Mouse (Mus musculus): ENCODE data around the gene Fdxr.

Fdxr gene

DNA sequence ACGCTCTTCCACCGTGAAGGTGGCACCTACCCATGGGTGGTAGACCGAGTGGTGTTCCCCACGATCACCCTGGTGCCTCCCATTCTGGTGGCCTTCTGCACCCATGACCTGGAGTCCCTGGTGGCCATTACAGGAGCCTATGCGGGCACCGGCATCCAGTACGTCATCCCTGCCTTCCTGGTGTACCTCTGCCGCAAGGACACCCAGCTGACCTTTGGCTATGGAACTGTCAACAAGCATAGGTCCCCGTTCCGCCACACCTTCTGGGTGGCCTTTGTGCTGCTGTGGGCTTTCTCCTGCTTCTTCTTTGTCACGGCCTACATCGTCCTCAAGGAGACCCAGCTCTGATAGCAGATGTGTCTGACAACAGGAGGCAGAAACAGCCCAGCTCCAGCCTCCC is 33.1 kb downstream of the Fdxr start:
- DNase-seq (ENCODE audit: extremely low spot score, low read depth, low spot score) = no peak

DNA sequence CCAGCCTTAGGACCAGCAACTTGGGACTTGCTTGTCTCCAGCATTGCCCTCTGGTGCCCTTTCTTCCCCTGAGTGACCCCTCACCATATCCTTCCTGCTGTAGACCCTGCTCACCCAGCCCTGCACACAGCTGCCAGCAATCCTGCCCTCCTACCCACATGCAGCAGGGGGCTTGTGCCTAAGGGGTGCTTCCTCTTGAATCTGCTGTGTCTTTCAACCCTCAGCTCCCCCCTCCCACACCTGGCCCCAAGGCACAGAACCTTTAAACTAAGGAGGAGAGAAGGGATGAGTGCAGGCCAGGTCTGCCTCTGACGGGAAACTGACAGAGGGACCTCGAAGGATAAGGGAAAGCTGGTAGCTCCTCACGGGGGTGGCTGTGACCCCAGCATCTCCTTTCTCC is 34.1 kb downstream of the Fdxr start:
- no peak for DNase-seq (ENCODE audit: extremely low spot score, low read depth, low spot score)

DNA sequence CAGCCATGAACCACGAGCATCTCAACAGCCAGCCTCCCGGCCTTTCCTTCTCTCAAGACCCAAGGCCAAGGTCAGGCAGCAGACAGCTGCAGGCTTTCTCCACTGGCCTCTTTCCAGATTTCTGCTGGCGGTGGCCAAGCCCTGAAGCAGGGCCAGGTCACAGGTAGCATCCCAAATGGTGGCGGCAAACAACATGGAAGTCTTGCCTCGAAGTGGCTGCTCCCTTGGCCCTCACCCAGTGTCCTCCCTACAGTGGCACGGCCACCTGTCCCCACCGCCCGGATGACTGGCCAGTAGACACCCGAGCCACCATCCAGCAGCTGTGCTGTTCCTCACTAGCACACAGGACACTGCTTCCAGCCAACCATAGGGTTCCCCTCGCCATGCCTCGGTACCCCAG is 35.4 kb downstream of the Fdxr start:
- no peak for DNase-seq (ENCODE audit: extremely low spot score, low read depth, low spot score)

DNA sequence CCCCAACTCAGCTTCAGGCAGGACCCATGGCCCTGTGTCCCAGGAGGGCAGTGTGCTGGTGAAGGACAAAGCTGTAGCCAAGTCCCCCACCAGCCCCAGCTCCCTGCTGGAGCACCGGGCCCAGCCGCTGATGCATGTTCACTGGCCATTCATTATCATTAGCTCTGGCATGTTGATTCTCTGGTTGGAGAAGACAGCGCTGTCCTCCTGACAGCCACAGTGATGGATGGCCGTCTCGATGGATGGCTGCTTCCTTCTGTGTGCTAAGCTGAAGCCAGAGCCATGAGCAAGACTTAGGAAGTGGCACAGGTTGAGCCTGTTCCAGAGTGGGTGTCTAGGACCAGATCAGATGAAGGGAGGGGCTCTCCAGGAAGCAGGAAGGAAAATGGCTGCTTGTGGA is 40.3 kb downstream of the Fdxr start:
- no peak for DNase-seq (ENCODE audit: extremely low spot score, low read depth, low spot score)

DNA sequence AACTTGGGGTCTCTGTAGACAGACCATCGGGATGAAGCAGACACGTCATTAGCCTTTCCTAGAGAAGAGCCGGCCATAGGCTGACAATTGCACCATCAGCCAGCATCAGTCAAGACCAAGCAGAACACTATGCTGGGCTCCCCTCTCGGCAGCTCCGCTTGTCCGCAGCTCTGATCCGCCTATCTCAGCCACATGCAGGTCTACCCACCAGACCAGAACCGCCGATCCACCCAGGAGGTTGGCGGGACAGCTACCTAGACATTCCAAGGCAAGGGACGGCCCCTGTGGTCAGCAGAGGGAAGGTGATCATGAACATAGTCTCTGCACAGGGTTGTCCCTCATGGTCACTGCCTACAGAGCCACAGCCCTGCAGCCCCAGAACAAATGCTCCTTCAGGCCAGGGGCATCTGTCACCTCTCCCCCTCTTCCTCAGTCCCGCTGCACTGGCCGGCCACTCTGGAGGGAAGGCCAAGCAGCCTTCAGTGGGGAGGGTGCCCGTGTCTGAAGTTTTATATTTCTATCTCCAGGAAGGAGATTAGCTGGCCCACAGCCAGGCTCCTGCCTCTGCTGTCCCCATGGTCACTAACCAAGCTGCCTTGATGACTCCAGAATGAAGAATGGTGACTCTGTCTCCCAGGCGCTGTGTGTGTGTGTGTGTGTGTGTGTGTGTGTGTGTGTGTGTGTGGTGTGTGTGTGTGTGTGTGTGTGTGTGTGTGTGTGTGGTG is 42.4 kb downstream of the Fdxr start:
- DNase-seq (ENCODE audit: extremely low spot score, low read depth, low spot score) = no peak

DNA sequence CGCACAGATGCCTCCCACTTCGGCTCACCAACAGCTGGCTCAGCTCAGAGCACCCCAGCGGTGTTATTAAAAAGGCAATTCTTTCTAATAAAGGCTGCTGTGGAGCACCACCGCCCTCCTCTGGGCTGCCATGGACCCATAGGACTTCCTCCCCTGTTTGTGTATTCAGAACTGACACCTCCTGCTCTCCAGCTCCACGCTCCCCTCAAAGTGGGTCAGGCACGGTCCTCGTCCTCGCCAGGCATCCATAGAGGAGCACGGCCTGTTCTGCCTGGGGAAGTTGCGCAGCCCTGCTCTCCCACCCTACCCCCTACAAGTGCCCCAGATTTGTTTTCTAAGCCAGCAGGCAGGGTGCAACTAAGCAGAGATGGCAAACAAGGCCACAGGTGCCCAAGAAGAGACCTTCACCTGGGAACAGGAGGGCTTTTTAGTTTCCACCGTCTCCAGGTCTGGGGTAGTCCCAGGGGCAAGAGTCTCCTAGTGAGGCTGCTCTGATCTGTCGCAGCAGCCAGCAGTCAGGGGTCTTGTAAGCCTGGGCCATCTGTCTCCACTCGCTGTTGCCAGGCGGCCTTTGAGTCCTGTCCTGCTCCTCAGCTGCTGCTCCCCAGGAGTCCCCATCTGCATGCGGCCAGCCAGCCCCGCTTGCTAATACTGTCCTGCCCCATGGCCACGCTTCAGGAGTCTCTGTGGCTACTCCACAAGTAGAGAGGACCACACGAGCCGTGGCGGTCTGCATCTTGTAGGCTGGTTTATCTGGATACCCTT is 43.1 kb downstream of the Fdxr start:
- no peak for DNase-seq (ENCODE audit: extremely low spot score, low read depth, low spot score)

DNA sequence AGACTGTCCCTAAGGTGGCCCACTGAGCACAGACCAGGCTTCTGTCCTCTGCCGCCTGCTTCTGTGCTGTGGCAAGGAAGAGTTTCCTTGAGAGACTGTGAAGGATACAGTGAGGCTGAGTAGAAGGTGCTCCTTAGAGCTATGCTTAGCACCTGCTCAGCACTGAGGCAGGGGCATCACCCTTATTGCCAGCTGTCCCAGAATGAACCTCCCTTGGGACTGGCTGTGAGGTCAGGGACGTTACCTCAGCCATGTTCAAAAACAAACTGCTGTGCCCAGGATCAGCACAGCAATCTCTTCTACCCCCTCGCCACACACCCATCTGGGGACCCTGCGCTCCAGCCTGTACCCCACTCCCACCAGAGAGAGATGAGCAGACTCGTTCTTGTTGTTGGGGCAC is 44.0 kb downstream of the Fdxr start:
- no peak for DNase-seq (ENCODE audit: extremely low spot score, low read depth, low spot score)

DNA sequence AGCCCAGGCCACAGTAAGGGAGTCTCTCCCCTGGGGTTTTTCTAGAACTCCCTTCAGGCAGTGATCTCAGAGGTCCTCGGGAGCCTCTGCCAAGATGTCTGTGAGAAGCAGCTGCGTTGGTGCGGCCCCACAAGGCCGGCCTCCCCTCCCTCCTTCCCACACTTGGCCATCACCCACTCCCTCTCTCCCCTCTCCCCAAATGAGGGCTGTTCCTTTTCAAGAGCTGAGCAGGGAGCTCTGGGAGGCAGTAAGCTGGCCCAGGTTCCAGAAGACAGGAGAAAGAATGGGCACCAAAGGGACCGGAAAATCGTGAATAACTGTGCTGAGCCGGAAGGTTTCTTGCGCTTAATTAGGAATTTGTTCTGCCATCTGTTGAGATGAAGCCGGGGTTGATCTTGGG is 44.9 kb downstream of the Fdxr start:
- DNase-seq (ENCODE audit: extremely low spot score, low read depth, low spot score) = no peak

DNA sequence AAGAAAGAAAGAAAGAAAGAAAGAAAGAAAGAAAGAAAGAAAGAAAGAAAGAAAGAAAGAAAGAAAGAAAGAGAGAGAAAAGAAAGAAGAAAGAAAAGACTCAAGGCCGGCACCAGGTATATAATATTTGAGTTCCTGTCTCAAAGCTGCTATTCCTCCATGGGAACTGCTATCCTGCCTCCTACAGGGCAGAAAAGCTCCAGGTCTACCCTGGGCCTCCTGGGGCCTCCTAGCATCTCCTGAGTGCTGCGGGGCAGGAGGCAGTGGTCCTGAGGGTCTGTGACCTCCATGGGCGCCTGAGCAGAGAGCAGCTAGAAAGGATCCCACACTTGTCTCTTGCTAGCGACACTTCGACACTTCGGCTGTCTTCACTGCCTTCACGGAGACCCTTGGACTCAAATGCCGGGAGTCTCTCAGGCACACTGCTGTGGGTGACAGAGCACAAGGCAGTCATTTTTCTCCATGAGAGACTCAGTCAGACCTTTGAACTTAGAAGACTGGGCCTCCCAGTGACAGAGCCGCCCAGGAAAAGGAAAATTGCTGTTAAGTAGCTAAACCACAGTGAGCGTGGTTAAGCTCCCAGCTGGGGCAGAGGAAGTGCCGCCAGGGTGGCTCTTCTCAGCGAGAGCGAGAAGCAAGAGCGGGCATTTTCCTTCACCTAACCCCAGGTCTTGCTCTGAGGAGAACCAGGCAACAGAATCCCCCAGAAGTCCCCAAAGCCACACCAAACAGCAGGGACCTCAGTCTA is 45.5 kb downstream of the Fdxr start:
- no peak for DNase-seq (ENCODE audit: extremely low spot score, low read depth, low spot score)

DNA sequence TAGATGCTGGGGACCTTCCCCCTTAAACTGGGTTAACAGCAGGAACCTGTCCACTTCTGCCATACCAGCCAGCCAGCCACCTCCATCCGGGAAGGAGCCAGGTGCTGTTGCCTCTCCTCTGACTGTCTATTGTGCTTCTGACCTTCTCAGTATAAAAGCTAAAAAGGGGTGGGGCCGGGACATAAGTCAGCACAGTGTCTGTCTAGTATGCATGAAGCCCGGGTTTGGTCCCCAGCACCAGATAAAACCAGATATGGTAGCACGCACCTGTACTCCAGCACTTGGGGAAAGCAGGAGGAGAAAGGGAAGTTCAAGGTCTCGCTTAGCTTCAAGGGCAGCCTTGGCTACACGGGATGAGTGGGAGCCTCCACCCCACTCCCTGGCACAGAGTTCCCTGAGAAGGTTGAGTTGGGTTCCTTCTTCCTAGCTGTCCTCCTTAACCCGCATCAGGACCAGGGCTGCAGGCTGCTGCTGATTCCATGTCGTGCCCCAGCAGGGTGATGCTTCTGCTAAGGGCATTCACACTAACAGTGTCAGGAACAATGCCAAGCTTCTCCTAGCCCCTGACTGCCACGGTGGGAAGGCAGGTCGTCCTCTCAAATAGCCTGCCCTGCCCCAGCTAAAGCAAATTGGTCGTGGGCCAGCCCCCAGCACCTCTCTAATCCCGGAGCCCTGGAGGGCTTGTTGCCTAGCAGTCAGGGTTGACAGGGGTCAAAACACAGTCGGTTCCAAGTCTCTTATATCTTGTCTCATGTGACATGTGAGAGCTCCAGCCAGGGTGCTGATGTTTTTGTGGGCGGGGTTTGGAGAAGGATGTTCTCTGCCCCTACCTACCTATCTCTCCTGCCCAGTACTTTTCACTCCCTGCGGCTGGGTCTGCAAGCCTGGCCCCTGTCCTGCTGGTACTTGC is 47.6 kb downstream of the Fdxr start:
- DNase-seq (ENCODE audit: extremely low spot score, low read depth, low spot score) = no peak

DNA sequence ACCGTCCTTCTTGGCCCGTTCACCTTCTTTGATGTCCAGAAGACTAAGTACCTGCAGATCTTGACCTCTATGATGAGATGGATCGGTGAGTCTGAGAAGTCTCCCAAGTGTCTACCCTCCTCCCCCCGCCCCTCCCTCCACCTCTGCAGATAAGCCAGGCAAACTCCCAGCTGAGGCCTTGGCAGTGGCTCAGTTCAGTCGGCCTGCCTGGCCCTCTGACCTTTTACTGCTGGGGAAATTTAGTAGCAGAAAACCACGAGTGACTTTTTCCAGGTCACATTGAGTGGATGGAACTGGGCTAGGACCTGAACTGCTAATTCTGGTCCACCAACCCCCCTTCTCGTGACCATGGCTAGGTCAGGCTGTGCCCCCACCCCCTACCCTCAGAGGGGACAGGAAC is 48.4 kb downstream of the Fdxr start:
- no peak for DNase-seq (ENCODE audit: extremely low spot score, low read depth, low spot score)

DNA sequence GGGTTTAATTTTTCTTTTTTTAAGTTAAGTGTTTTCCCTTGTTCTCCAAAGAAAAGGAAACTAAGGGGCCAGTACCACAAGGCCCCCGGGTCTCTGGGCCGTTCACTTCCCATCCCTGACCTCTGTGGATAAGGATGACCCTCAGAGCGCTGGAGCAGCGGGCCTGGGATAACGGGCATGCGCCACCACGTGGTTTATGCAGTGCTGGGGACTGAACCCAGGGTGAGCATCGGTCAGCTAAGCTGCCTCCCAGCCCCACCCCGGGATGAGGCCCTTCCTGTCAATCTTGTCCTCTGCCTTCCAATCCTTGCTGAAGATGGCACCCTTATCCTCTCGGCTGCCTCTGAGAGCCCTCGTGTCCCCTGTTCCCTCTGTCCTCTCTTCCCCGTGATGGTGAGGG is 49.2 kb downstream of the Fdxr start:
- DNase-seq (ENCODE audit: extremely low spot score, low read depth, low spot score) = no peak

DNA sequence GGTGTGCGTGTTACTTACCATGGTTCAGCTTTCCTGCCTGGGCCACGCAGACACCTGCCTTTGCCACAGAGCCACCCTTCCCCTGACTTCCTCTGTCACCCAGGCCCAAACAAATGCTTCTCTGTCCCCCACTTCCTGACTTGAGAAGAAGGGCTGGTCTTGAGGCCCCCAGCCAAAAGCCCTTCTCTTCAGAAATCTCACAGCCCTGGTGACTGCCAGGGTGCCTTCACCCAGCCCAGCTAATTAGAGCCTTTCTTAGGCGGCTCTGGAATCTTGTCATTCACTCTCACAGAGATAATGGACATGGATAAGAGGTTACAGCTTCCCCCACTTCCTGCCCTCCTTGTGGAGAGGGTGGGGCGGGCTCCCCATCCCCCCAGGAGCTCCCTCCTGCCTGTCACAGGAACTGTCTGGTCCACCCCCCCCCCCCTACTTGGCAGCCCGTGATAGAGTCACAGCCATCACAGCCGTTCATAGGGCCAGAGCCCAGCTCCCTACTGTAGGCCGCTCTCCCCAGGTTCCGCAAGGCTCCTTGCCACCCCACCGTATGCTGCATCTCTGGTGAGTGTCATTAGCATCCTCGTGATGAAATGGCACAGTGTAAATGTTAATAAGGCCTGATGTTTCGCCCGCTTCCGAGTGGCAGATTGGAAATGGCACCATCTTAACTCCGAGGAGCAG is 49.9 kb downstream of the Fdxr start:
- DNase-seq (ENCODE audit: extremely low spot score, low read depth, low spot score) = no peak

DNA sequence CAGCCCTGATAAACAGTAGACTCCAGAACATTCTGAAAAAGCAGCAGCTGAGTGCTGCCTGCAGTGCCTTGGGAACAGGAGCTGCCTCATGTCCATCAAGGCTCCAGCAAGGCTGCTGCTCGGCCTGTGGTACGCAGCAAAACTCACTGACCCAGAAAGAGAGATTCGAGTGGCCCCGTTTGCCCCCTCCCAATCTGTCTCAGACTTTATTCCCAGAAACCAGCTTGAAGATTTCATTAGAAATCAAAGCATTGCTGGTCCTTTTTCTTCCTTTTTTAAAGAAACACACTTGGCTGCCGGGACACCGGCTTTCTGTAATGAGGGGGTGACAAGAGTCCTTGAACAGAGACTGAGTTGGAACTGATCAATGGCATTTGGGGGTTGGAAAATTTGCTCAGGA is 51.5 kb downstream of the Fdxr start:
- no peak for DNase-seq (ENCODE audit: extremely low spot score, low read depth, low spot score)

DNA sequence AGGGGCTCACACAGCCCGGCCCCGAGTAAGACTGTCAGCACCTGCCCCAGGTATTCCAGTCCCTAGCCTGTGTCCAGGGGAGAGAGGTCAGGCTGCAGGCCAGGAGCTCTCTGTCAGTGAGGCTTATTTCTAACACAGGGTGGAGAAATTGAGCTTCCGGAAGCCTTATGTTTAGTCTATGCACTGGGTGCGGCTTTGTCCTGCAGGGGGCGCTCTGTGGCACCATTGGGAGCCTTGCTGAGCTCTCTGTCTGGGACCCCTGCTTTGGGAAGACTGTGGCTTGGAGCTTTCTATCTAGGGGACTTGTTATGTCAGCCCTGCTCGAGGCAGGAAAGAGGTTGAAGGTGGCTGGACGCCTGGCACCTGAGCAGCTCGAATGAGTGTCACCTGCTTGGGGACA is 52.0 kb downstream of the Fdxr start:
- DNase-seq (ENCODE audit: extremely low spot score, low read depth, low spot score) = no peak

DNA sequence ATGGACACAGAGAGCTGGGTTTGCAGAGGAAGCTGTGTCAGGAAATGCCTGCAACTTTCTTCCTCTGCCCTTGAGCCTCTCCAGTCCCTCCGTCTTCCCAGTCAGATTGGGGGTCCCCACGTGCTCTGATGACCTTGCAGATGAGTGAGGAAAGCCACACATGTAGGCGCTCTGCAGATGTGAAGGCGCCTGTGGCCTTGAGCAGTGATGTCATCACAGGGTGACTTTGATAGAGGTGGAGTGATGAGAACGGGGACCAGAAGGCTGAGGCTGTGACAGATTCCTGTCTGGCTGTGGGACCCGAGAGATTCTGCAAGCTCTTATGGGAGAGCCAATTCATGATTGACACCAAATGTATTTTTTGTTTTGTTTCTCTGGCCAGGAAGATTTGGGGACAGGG is 53.0 kb downstream of the Fdxr start:
- no peak for DNase-seq (ENCODE audit: extremely low spot score, low read depth, low spot score)

DNA sequence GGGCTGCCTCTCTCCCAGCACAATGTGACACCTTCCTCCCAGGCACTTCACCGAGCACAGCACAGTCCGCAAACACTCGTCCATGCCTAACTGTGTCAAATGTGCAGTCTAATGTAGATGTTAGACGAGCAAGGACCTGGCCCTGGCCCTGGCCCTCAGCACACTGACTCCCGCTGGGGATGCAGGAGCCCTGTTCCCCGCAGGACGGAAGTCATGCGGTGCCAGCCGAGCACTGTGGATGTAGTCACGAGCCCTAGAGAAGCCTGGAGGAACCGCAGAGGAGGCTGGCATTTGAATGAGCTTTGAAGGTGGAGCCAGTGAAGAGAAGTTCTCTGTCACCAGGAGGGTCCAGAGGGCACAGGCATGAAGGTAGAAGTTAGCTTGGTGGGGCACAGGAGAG is 53.4 kb downstream of the Fdxr start:
- DNase-seq (ENCODE audit: extremely low spot score, low read depth, low spot score) = no peak

DNA sequence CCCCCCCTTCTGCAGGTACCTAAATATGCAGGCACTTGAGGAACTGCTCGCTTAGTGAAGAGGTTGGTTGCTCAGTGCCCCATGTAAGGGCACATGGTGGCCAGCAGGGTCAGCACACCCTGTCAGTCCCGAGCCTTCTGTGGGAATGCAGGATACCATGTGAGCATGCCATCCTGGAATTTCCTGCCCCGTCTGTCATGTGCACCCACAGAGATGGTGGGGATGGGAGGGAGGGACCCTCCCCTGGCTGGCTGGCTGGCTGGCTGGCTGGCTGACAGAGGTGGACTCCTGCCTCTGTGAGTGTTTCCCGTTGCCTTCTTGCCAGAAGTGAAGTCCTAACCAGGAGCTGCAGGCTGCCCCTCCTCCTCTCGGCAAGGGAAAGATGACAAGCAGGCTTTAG is 54.3 kb downstream of the Fdxr start:
- DNase-seq (ENCODE audit: extremely low spot score, low read depth, low spot score) = no peak

DNA sequence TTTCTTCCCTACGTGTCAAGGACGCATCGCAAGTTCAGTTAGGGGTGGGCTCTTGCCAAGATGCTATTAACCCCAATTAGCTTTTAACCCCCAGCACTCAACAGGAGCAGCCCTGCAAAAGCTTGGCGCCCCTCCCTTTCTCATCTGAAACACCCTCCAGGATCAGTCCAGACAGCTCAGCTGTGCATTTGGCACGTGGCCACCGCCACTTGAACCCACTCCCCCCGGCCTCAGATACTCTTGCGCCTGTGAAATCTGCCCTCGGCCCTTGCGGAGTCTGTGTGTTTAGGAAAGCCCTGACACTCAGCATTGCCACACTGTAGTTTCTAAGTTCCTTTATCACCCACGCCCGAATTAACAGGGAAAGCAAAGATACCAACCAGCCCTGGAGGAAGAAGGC is 54.8 kb downstream of the Fdxr start:
- DNase-seq (ENCODE audit: extremely low spot score, low read depth, low spot score) = no peak

DNA sequence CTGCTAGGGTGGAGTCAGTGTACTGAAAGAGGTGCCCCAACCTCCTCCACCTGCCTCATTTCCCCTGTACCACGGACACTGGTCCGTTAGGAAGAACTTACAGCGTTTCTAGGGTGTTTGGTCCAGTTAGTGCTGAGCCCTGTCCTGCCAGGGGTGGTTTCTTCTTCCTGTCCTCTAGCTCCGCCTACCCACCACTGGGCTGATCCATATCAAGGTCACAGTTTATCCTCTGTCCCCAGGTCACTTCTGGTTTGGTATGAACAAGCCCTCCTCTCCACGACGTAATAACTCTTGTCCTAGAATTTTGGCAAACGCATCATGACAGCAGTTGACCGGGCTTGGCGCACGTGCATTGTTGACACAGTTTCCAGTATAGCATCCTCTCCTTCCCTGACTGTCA is 57.2 kb downstream of the Fdxr start:
- DNase-seq (ENCODE audit: extremely low spot score, low read depth, low spot score) = no peak

DNA sequence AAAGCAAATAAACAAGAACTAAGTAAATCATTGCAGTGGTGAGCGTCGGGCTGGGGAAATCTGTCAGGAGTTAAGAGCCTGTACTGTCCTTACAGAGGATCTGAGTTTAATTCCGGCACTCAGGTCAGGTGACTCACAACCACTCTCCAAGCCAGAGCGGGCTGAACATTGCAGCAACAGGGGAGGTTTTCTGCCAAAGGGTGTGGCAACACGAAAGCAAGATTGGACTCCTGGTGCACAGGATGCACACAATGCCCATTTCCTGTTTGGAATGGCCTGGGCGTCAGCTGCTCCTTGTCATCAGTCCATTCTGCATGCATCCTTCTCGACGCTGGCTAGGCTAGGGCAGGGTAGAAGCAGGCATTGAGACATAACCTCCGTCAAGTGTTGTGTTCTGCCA is 57.6 kb downstream of the Fdxr start:
- DNase-seq (ENCODE audit: extremely low spot score, low read depth, low spot score) = no peak

Measured in hindlimb bud, embryonic 11.5 days (tissue).